Mouse (Mus musculus) heart, postnatal 0 days (tissue): Measurements from ENCODE around the gene RPS10-NUDT3. TPM values are rescaled to one million over a fixed set of nuclear protein-coding genes. Genes with fewer than 3 reads are reported as not detected.
A peak's percentile ranks its signal among the peaks of the same experiment; 100 is the strongest.

Experiments
- ATAC-seq: fragments of 200-750 bp; cut with Nextera tagmentation; 2 replicates; pipeline ENCODE4 v1.8.0; 2017; ENCODE audit warnings: low read depth, moderate number of reproducible peaks, moderate library complexity; ENCODE audit not compliant: insufficient read depth
- DNase-seq: peaks from one replicate; pipeline ENCODE4 v3.0.0-alpha.2; 2016; ENCODE audit warnings: low spot score
- H3K27ac ChIP-seq: fragments of 300-500 bp; sonication (generic); 2 replicates; pipeline ENCODE4 v1.5.1; 2014; ENCODE audit warnings: low read depth, mild to moderate bottlenecking
- H3K27me3 ChIP-seq: fragments of 300-500 bp; sonication (generic); 2 replicates; pipeline ENCODE4 v1.6.1; 2014; ENCODE audit warnings: low read length, mixed read lengths; ENCODE audit not compliant: control insufficient read depth, insufficient read depth
- H3K36me3 ChIP-seq: fragments of 300-500 bp; sonication (generic); replicated peaks from 2 replicates; pipeline ENCODE4 v1.6.1; 2014; ENCODE audit warnings: low read length, mixed read lengths; ENCODE audit not compliant: control insufficient read depth, insufficient read depth
- H3K4me1 ChIP-seq: fragments of 300-500 bp; sonication (generic); 2 replicates; pipeline ENCODE4 v1.6.1; 2014; ENCODE audit warnings: antibody characterized with exemption; ENCODE audit not compliant: control insufficient read depth, insufficient read depth
- H3K4me2 ChIP-seq: fragments of 300-500 bp; sonication (generic); 2 replicates; pipeline ENCODE4 v1.6.1; 2014; ENCODE audit warnings: low read depth, mild to moderate bottlenecking, low read length, moderate library complexity
- H3K4me3 ChIP-seq: fragments of 300-500 bp; sonication (generic); 2 replicates; pipeline ENCODE4 v1.5.1; 2014; ENCODE audit warnings: low read depth, low read length
- H3K9ac ChIP-seq: fragments of 300-500 bp; sonication (generic); replicated peaks from 2 replicates; pipeline ENCODE4 v1.6.1; 2014; ENCODE audit warnings: low read depth, low read length, mixed read lengths
- H3K9me3 ChIP-seq: fragments of 300-500 bp; sonication (generic); replicated peaks from 2 replicates; pipeline ENCODE4 v1.6.1; 2016; ENCODE audit warnings: low read length; ENCODE audit not compliant: control insufficient read depth
- CTCF ChIP-seq: IDR thresholded peaks from 2 replicates; pipeline ENCODE4 v1.5.1; 2016; ENCODE audit warnings: antibody characterized with exemption, control low read depth, low read depth
- EP300 ChIP-seq: IDR thresholded peaks from 2 replicates; pipeline ENCODE4 v1.6.1; 2016; ENCODE audit warnings: antibody characterized with exemption, low read depth
- WGBS: fragments of 180-500 bp; shearing (Covaris S2); extraction: QIAGEN DNeasy Blood & Tissue Kit; methylation state at CpG from one replicate; pipeline ENCODE4 v1.1.7; 2014; 5-methylcytosine and 5-hydroxymethylcytosine counted together
- polyA plus RNA-seq: library from polyadenylated mRNA; unstranded; fragments of >200 nt; fragmentation: Nextera tagmentation; extraction: Ambion mirVana; gene quantifications from 2 replicates; pipeline ENCODE4 v1.2.1, GENCODE M21; 2015
- total RNA-seq: library from RNA; depleted of rRNA; stranded (reverse); fragments of >200 nt; gene quantifications from 2 replicates; pipeline ENCODE4 v1.2.3, GENCODE M21; 2014; ENCODE audit warnings: low replicate concordance

RPS10-NUDT3 gene
- total and polyA plus RNA-seq, 2 experiments from 2014 or later: not detected

DNA sequence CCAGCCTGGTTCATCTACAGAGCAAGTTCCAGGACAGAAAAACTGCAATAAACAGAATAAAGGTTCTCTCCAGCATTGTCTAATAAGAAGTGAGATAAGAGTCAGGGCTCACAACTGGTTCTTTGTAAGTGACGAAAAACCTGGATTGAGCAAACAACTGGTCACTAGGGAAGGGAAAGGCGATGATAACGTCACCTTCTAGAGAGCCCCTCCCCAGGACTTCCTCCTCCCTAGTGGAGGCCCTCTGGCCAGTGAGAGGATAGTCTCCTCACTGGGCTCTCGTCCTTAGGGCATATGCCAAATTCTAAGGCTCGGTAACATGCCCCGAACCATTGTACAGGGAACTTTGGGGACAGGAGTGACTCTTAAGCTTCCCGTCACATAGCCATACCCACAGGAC, 59.0 kb downstream of the RPS10-NUDT3 start:
- no peak for TF ChIP-seq CTCF
- no peak for TF ChIP-seq EP300
- no peaks in the 10 kb centered on the region for H3K9me3 ChIP-seq
- H3K9ac ChIP-seq: no peak overlapping the region
- H3K27ac ChIP-seq: no peak overlapping the region
- no peaks in the 10 kb centered on the region for H3K27me3 ChIP-seq
- H3K4me1 ChIP-seq: peaks cover 4% of the 10 kb centered on the region; the same call in 1 of the 2 replicates
- peaks cover 33% of the 10 kb centered on the region for H3K36me3 ChIP-seq
- no peak for ATAC-seq
- no peak overlapping the region for H3K4me2 ChIP-seq
- 76% methylated on average over 7 of the region's 7 CpGs for WGBS
- H3K4me3 ChIP-seq: no peak overlapping the region
- no peak for DNase-seq

DNA sequence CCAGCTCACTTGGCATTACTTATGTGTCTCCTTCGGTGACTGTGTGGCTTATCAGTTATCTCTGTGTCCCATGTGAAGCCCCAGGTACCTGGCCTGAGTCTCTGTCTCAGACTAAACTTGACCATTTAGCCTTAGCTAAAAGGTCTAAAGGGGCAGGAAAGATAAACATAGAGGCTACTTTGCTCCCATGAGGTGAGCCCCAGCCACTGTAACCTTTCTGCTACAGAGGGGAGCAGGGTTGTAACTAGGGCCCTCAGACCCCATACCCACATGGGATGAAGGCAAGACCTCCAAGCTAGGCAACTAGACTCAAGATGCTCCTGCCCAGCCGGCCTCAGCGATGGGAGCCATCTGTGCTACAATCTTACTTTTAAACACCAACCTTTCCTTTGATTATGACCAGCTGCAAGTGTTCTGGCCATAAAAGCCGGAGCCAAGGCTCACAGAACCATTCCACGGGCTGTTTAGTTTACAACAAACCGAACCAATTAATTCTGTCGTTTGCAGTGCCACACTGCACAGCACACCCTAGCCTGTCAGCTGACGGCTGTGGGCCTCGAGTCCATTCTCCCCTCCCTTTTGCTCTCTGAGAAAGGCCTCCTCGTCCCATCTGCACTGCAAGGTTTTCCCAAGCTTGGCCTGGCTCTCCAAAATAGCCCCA, 59.8 kb downstream of the RPS10-NUDT3 start:
- ATAC-seq (no peak), DNase-seq (no peak)
- Histone ChIP-seq H3K27ac (peak overlapping the region; percentile 21; the same call in 1 of the 2 replicates), H3K4me2 (no peak overlapping the region), H3K36me3 (peaks cover 26% of the 10 kb centered on the region), H3K27me3 (no peaks in the 10 kb centered on the region), H3K4me1 (peaks cover 4% of the 10 kb centered on the region; the same call in 1 of the 2 replicates), H3K9me3 (no peaks in the 10 kb centered on the region), H3K9ac (no peak overlapping the region), H3K4me3 (no peak overlapping the region)
- WGBS: 76% methylated on average over 10 of the region's 10 CpGs
- TF ChIP-seq EP300 (no peak), CTCF (no peak)

DNA sequence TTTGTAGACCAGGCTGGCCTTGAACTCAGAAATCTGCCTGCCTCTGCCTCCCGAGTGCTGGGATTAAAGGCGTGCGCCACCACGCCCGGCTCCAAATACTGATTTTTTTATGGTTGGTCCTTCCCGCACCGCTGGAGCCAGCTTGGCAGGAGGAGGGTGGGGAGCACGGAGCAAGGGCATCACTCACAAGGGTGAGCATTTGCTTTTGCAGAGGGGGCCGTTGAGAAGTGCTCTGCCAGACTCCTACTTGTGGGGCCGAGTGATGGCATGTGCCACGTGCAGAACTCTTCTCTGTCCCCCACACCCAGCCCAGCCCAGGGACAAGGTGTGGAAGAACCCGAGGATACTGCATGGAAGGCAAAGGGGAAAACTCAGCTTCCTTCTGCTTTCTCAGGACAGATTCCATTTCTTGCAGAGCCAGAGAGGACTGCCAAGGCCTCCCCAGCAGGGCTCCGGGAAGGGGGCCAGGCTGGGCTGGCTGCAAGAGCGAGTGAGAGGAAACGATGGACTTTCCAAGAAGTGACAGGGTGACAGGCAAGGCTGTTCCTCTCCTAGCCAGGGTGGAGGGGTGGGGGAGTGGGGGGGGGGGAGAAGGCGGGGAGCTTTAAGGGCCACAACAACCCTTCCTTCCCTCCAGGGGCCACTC, 60.4 kb downstream of the RPS10-NUDT3 start:
- WGBS: 77% methylated on average over 16 of the region's 16 CpGs
- no peak for TF ChIP-seq CTCF
- no peak for TF ChIP-seq EP300
- DNase-seq (no peak), ATAC-seq (no peak; the same call in 1 of the 2 replicates)
- Histone ChIP-seq H3K4me2 (no peak overlapping the region), H3K9ac (no peak overlapping the region), H3K4me1 (peaks cover 4% of the 10 kb centered on the region; the same call in 1 of the 2 replicates), H3K27me3 (no peaks in the 10 kb centered on the region), H3K27ac (peak overlapping the region; percentile 21), H3K36me3 (peaks cover 19% of the 10 kb centered on the region), H3K9me3 (no peaks in the 10 kb centered on the region), H3K4me3 (no peak overlapping the region)

DNA sequence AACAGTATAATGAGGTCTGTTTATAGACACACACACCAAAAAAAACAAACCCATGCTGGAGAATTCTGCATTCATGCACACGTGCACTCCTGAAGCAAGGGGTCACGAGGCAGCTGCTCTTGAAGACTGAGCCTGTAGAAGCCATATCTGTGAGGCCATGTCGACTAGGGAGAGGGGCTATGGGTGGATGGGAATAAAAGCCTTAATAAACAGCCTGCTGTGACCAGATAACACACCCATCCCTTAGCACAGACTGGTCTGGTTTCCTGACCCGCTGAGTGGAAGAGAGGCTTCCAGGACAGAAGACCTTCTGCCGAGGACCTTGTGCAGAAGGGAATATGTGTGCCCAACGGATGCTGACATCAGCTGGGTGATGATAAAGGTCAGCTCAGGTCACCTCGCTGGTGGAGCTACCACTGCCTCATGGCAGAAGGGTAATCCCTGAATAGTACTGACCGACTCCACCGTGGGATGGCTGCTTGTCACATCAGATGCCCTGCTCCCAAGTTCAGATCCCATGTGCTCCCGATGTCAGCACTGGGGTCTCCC, 61.2 kb downstream of the RPS10-NUDT3 start:
- H3K4me1 ChIP-seq: peaks cover 4% of the 10 kb centered on the region; the same call in 1 of the 2 replicates
- WGBS: 73% methylated on average over 10 of the region's 10 CpGs
- H3K27me3 ChIP-seq: no peaks in the 10 kb centered on the region
- peaks cover 12% of the 10 kb centered on the region for H3K36me3 ChIP-seq
- no peak for TF ChIP-seq EP300
- no peak for TF ChIP-seq CTCF
- H3K9ac ChIP-seq: no peak overlapping the region
- no peaks in the 10 kb centered on the region for H3K9me3 ChIP-seq
- DNase-seq: no peak
- H3K4me3 ChIP-seq: no peak overlapping the region
- H3K4me2 ChIP-seq: no peak overlapping the region
- no peak overlapping the region for H3K27ac ChIP-seq
- ATAC-seq: no peak

DNA sequence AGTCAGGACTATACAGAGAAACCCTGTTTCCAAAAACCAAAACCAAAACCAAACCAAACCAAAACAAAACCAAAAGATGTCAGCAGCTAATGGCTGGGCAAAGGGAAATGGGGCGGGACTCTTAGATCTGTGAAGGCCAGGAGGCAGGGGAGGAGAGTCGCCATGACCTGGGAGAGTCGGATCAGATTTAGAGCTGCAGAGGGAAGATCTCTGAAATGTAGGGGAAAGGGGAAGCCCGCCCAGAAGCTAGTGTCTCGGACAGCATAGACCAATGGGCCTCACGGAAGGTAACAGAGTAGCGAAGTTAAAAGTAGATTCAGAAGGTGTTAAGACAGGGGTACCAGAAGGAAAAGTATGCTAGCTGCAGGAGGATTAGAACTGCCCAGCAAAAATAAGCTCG, 63.7 kb downstream of the RPS10-NUDT3 start:
- H3K4me1 ChIP-seq: peaks cover 4% of the 10 kb centered on the region; the same call in 1 of the 2 replicates
- H3K4me2 ChIP-seq: no peak overlapping the region
- H3K9ac ChIP-seq: no peak overlapping the region
- WGBS: 58% methylated on average over 8 of the region's 8 CpGs
- H3K36me3 ChIP-seq: no peaks in the 10 kb centered on the region
- no peak overlapping the region for H3K4me3 ChIP-seq
- DNase-seq: no peak
- H3K27me3 ChIP-seq: no peaks in the 10 kb centered on the region
- H3K9me3 ChIP-seq: no peaks in the 10 kb centered on the region
- peak; percentile 14; the same call in 1 of the 2 replicates for ATAC-seq
- TF ChIP-seq CTCF (no peak), EP300 (no peak)
- H3K27ac ChIP-seq: peak overlapping the region; percentile 55; the same call in 1 of the 2 replicates
